Mouse (Mus musculus) embryonic fibroblast, embryonic 13.5 days (primary cell): ENCODE results near the gene Atp8b3.

ENCODE experiments used
- CTCF ChIP-seq: IDR thresholded peaks from 2 replicates; pipeline ENCODE4 v1.5.1; 2011; ENCODE audit warnings: mild to moderate bottlenecking, control low read depth, low read length, moderate library complexity, borderline replicate concordance; ENCODE audit not compliant: insufficient read depth
- POLR2A ChIP-seq: IDR thresholded peaks from 2 replicates; pipeline ENCODE4 v1.6.1; 2011; ENCODE audit warnings: low read depth, mild to moderate bottlenecking, control low read depth, low read length, moderate library complexity

GRCm38 (mm10) chr10:80560621-80561020 is 21.7 kb upstream of the Atp8b3 start:
- TF ChIP-seq CTCF: no peak
- no peak for TF ChIP-seq POLR2A
